Mouse (Mus musculus) G1E (cell line): ENCODE data around the gene Tab1. TPM values are rescaled to one million over a fixed set of nuclear protein-coding genes. Genes with fewer than 3 reads are reported as not detected.

Experiments used
- ATAC-seq: 2 replicates; pipeline ENCODE4 v1.8.0; 2016; ENCODE audit warnings: mild to moderate bottlenecking; ENCODE audit not compliant: insufficient number of reproducible peaks, poor library complexity, low FRiP score, severe bottlenecking; ENCODE audit errors: extremely low read depth
- DNase-seq: peaks from one replicate; pipeline ENCODE4 v3.0.0; 2012; ENCODE audit warnings: low spot score
- H3K27me3 ChIP-seq: 2 replicates; pipeline ENCODE4 v1.6.1; 2012; ENCODE audit warnings: mild to moderate bottlenecking, low read length, inconsistent platforms; ENCODE audit not compliant: insufficient read depth
- H3K36me3 ChIP-seq: replicated peaks from 2 replicates; pipeline ENCODE3; 2012; ENCODE audit warnings: mild to moderate bottlenecking, inconsistent platforms
- H3K4me1 ChIP-seq: 2 replicates; pipeline ENCODE4 v1.6.1; 2012; ENCODE audit warnings: low read depth, low read length, inconsistent platforms, mixed read lengths; ENCODE audit not compliant: insufficient read depth
- H3K4me3 ChIP-seq: 2 replicates; pipeline ENCODE4 v1.5.1; 2012; ENCODE audit warnings: low read depth, mild to moderate bottlenecking, inconsistent platforms, low read length, moderate library complexity, mixed read lengths
- H3K9me3 ChIP-seq: replicated peaks from 2 replicates; pipeline ENCODE4 v1.6.1; 2012; ENCODE audit warnings: inconsistent platforms
- CTCF ChIP-seq: IDR thresholded peaks from 2 replicates; pipeline ENCODE4 v1.5.1; 2012; ENCODE audit warnings: low read depth, low read length, inconsistent platforms, mixed read lengths
- GATA1 ChIP-seq: IDR thresholded peaks from 2 replicates; pipeline ENCODE4 v1.6.1; 2012; ENCODE audit warnings: borderline replicate concordance, low read length, inconsistent platforms, mixed read lengths
- GATA2 ChIP-seq: IDR thresholded peaks from 2 replicates; pipeline ENCODE4 v1.6.1; 2012; ENCODE audit warnings: low read depth, low read length, inconsistent platforms, borderline replicate concordance
- POLR2AphosphoS5 ChIP-seq: IDR thresholded peaks from 2 replicates; pipeline ENCODE4 v1.6.1; 2012; ENCODE audit warnings: low read depth, low read length, inconsistent platforms; ENCODE audit not compliant: insufficient replicate concordance
- TAL1 ChIP-seq: conservative IDR thresholded peaks from 2 replicates; pipeline ENCODE4 v1.6.1; 2012; ENCODE audit warnings: low read depth, low read length, inconsistent platforms, mixed read lengths
- polyA plus RNA-seq: library from polyadenylated mRNA; stranded (reverse); fragments of >175 nt; gene quantifications from 2 replicates; pipeline ENCODE4 v1.2.3, GENCODE M21; 2012
- total RNA-seq, 2 experiments: library from RNA; stranded (forward) in 1 of 2; stranded (reverse) in 1 of 2; fragments of 200-1000 nt in 1 of 2; fragments of >200 nt in 1 of 2; fragmentation: Nextera tagmentation in 1 of 2; gene quantifications; 2 replicates each; pipeline ENCODE4 v1.2.3; 2014 to 2017

Gene Tab1
- total and polyA plus RNA-seq, 3 experiments = 22.3 to 29.1 (median 27.2) TPM

DNA sequence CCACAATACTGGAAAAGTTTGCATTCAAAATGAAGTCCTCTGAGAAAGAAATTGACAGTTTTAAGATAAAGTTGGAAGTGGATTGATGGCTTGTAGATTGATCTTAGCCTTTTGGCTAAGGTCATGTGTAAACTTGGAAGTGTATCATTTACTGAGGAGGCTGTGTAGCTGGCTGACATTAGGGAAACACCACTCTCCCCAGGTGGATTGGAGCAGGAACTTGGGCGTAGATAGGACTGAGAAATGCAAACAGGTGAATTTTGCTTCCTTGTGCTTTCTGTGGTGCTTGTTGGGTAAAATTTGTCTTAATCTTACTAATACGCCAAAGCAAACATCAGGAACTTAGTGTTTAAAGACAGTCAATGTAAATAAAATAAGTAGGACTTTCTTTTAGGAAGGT lies 7.4 kb downstream of the Tab1 start:
- no peaks in the 10 kb centered on the region for H3K27me3 ChIP-seq
- TF ChIP-seq GATA2 = no peak
- no peak overlapping the region for H3K4me3 ChIP-seq
- DNase-seq (no peak), ATAC-seq (no peak)
- peaks cover 96% of the 10 kb centered on the region for H3K36me3 ChIP-seq
- H3K4me1 ChIP-seq = peaks cover 60% of the 10 kb centered on the region
- no peaks in the 10 kb centered on the region for H3K9me3 ChIP-seq

DNA sequence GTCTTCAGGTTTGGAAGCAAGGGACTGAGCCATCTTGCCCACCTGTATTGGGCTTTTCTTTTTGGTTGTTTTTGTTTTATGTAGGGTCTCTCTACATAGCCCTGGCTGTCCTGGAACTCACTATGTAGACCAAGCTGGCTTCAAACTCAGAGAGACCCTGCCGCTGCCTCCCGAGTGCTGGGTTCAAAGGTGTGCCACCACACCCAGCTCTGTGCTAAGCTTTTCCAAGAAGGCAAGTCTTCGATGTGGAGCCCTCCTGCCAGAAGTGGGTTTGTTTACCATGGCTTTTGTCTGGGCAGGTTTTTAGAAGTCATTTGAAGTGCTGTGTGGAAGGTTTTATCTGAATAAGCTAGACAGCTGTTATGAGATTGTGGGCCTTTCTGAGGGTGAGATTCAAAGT lies 8.0 kb downstream of the Tab1 start:
- H3K4me3 ChIP-seq = no peak overlapping the region
- ATAC-seq = no peak
- peaks cover 99% of the 10 kb centered on the region for H3K36me3 ChIP-seq
- no peak for TF ChIP-seq POLR2AphosphoS5
- no peak for TF ChIP-seq GATA1
- TF ChIP-seq CTCF = no peak
- no peak for TF ChIP-seq TAL1
- TF ChIP-seq GATA2 = no peak
- H3K4me1 ChIP-seq = peaks cover 61% of the 10 kb centered on the region
- H3K9me3 ChIP-seq = no peaks in the 10 kb centered on the region
- no peaks in the 10 kb centered on the region for H3K27me3 ChIP-seq
- DNase-seq = no peak

DNA sequence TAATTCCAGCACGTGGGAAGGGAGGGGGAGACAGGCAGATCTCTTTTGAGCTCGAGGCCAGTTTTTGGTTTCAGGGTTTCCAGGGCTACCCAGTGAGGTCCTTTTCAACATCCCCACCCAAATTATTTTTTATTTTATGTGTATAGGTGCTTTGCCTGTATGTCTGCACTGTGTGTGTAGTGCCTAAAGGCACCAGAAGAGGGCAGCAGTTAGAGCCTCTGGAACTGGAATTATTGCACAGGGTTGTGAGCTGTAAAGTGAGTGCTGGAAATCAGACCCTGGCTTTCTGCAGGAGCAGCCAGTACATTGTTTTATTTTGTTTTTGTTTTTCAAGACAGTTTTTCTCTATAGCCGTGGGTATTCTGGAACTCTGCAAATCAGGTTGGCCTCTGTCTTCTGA lies 9.2 kb downstream of the Tab1 start:
- H3K4me1 ChIP-seq = peaks cover 57% of the 10 kb centered on the region
- ATAC-seq = no peak
- peaks cover 95% of the 10 kb centered on the region for H3K36me3 ChIP-seq
- no peaks in the 10 kb centered on the region for H3K27me3 ChIP-seq
- TF ChIP-seq GATA2 (no peak), POLR2AphosphoS5 (no peak), TAL1 (no peak), CTCF (no peak), GATA1 (no peak)
- no peaks in the 10 kb centered on the region for H3K9me3 ChIP-seq
- no peak for DNase-seq
- no peak overlapping the region for H3K4me3 ChIP-seq

DNA sequence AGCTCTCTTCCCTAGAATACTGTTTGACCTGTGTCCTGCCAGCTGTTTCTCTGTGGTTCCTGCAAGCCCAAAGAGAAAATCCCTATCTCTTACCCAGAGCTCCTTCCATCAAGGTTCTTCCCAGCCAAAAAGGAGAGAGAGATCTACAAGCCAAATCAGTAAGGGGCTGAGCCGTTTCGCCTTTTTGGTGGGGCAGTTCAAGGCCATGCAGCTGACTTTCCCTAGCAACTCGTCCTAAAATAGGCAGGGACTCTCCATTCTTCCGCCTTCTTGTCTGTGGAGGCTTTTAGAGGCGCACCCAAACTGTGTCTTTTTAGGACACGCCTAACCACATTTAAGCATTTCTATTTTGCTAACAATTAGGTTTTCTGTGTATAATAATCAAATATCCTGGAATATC lies 10.8 kb downstream of the Tab1 start:
- no peak for DNase-seq
- ATAC-seq = no peak
- TF ChIP-seq GATA1 (no peak), CTCF (no peak), POLR2AphosphoS5 (no peak), GATA2 (no peak), TAL1 (no peak)
- peaks cover 46% of the 10 kb centered on the region for H3K4me1 ChIP-seq
- H3K4me3 ChIP-seq = no peak overlapping the region
- peaks cover 95% of the 10 kb centered on the region for H3K36me3 ChIP-seq
- no peaks in the 10 kb centered on the region for H3K27me3 ChIP-seq
- no peaks in the 10 kb centered on the region for H3K9me3 ChIP-seq

DNA sequence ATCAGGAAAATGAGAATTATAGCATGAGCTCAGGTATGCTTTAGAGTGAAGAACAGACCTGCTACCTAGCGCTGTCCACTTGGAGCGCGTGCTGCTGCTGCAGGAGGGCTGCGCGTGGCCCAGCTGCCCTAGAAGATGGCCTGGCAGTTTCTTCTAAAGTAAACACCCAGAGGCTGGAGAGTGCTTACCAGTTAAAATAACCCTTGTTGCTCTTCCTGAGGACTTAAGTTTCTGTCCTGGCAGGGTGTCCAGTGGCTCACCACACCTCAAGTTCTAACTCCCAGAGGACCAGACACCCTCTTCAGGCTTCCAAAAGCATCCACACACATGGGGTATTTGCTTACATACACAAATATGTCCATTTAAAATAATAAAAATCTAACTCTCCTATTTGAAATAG lies 12.5 kb downstream of the Tab1 start:
- no peak for TF ChIP-seq TAL1
- Histone ChIP-seq H3K4me3 (no peak overlapping the region), H3K27me3 (no peaks in the 10 kb centered on the region), H3K9me3 (no peaks in the 10 kb centered on the region), H3K4me1 (peaks cover 35% of the 10 kb centered on the region), H3K36me3 (peaks cover 95% of the 10 kb centered on the region)
- ATAC-seq (no peak), DNase-seq (no peak)

DNA sequence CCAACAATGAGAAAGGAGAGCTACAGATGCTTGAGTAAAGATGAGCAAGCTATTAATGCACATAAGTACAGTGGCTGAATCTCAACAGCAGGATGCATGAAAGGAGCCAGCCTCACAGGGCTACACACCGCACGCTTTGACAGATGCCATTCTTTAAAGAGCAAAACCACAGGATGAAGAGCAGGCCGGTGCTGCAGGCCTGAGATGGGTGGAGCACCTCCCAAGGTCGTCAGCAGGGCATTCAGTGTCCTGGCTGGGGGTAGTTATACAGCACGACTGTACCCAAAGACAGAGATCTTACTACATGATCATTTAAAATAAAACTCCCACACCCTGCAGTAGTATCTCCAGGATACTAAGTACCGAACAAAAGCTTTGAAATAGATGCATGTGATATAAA lies 13.2 kb downstream of the Tab1 start:
- Histone ChIP-seq H3K27me3 (no peaks in the 10 kb centered on the region), H3K9me3 (no peaks in the 10 kb centered on the region), H3K36me3 (peaks cover 95% of the 10 kb centered on the region), H3K4me1 (peaks cover 35% of the 10 kb centered on the region), H3K4me3 (no peak overlapping the region; the same call in 1 of the 2 replicates)
- ATAC-seq (no peak), DNase-seq (peak; percentile 48)
- TF ChIP-seq POLR2AphosphoS5 = no peak
- TF ChIP-seq TAL1 = no peak
- TF ChIP-seq CTCF = no peak
- TF ChIP-seq GATA1 = no peak
- TF ChIP-seq GATA2 = no peak

DNA sequence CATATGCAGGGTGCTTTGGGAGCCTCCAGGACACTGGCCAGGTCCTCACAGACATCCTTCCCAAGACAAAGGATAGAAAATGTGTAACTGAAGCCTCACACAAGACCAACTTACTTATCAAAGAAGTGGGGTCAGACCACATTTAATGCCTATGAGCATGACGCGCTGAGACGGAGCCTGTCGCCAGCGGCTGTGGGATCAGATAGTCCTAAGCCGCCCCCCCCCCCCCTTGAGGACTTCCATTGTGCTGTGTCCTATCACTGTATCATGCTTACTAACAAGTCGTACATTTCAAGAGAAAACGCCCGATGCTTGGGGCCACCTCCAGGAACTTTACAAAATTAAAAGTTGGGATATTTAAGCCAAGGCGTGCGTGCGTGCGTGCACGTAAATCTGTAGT lies 14.2 kb downstream of the Tab1 start:
- Histone ChIP-seq H3K4me1 (peaks cover 35% of the 10 kb centered on the region), H3K27me3 (no peaks in the 10 kb centered on the region), H3K9me3 (no peaks in the 10 kb centered on the region), H3K4me3 (no peak overlapping the region), H3K36me3 (peaks cover 94% of the 10 kb centered on the region)
- TF ChIP-seq TAL1 = no peak
- no peak for TF ChIP-seq GATA1
- TF ChIP-seq GATA2 = no peak
- TF ChIP-seq CTCF = no peak
- no peak for TF ChIP-seq POLR2AphosphoS5
- DNase-seq (no peak), ATAC-seq (no peak)
